Mouse (Mus musculus) liver, adult 2 months (tissue): Measurements from ENCODE around the gene Naxd.

Experiments used
- CTCF ChIP-seq: fragments of 200-500 bp; IDR thresholded peaks from 2 replicates; pipeline ENCODE4 v1.5.1; 2011; ENCODE audit warnings: low read depth, low read length, control low read depth
- POLR2A ChIP-seq: fragments of 200-500 bp; IDR thresholded peaks from 2 replicates; pipeline ENCODE4 v1.6.1; 2011; ENCODE audit warnings: low read length, control low read depth; ENCODE audit not compliant: insufficient read depth; ENCODE audit errors: extremely low read depth

- TF ChIP-seq CTCF (no peak), POLR2A (no peak)
Observed at GRCm38 (mm10) chr8:11475876-11476275, 21.4 kb upstream of the Naxd start.
